Mouse (Mus musculus) common myeloid progenitor, adult 5-6 weeks (primary cell): ENCODE data around the gene Flot1. TPM values are rescaled to one million over a fixed set of nuclear protein-coding genes. Genes with fewer than 3 reads are reported as not detected.

Source experiments
- ATAC-seq: replicated peaks from 2 replicates; pipeline ENCODE4 v1.8.0; 2016; ENCODE audit warnings: low read depth, mild to moderate bottlenecking, moderate TSS enrichment, inconsistent platforms; ENCODE audit not compliant: poor library complexity, severe bottlenecking
- total RNA-seq: library from RNA; stranded (forward); fragments of 200-1000, 187-1606 nt; gene quantifications from 2 replicates; pipeline ENCODE4 v1.2.3, GENCODE M21; 2017

Flot1 gene
- total RNA-seq, 1 experiment from 2014 or later: 62.8 TPM

DNA sequence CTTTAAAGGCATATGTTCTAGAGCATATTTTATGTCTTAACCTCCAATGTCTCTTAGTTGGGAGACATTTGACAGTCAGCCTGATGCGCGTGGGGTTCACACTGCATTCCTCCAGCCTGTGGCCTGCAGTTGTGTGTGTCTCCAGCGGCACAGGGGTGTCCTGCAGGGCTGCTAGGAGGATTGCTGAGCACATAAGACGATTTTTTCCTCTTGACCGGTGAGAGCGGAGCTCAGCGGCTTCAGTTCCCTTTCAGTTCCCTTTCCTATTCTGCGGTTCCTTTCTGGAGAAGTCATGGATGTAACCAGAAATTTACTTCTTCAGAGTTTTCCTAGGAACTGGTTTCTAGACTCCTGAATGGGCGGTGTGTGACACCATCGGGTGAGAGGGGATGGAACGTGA, 13.6 kb upstream of the Flot1 start:
- ATAC-seq: no peak

DNA sequence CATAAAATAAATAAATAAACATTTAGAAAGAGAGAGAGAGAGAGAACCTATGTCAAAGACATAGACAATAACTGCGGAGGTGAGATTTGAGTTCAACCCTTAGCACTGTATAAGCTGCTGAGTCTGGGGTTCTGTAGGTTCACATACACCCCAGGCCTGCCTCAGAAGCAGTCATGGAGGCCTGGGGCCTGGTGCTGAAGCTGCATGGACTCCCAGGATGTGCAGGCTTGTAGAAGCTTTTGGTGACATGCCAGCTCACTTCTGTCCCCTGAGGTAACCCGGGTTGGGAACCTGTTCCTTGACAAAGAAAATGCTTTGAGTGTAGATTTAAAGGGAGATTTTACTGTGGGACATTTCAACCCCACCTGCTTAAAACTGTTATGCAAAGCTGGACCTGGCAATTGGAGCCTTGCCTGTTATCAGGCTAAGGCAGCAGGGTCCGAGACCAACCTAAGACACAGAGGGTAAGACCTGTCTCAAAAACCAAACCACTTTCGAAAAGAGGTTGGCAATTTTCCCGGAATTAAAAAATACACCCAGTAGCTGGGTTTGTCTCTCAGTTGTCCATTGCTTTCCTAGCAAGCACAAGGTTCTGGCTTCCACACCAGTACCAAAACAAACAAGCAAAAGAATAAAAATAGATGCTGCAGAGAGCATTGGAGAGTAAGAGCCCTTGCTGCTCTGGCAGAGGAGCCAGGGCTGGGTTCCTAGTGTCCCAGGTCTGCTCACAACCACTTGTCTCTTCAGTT, 12.0 kb upstream of the Flot1 start:
- ATAC-seq: no peak

DNA sequence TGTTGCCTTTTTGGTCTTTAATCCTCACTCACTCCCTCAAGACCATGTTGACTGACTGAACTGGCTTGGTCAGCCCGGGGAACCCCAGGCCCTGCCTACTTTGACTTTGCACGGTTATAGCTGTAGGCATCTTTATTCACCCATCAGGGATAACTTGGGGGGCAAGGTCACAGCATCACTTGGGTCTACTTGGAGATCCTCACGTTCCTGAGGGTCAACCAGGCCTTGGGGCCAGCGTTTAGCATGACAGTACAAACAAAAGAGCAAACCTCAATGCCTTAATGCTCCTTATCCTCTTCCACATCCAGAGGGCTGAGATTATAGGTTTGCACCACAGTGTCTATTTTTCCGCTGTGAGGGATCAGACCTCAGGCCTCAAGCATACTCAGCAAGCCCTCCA, 10.7 kb upstream of the Flot1 start:
- no peak for ATAC-seq

DNA sequence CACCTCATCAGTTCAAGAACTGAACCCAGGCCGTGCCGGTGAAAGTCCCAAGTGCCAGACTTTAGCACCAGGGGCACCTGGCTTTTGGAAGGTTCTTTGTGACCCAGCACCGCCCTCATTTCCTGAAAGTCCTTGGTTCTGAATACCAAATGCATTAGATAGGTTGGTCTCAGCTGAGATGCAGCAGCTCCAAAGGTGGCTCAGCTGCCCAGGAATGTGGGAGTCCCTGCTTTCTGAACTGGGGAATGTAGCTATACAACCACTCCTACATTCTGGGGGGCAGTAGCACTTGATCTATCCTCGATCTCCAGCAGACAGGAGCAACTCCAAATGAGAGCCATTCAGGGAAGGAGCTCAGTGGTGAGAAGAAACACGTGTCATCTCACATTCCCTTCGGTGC, 10.3 kb upstream of the Flot1 start:
- no peak for ATAC-seq

DNA sequence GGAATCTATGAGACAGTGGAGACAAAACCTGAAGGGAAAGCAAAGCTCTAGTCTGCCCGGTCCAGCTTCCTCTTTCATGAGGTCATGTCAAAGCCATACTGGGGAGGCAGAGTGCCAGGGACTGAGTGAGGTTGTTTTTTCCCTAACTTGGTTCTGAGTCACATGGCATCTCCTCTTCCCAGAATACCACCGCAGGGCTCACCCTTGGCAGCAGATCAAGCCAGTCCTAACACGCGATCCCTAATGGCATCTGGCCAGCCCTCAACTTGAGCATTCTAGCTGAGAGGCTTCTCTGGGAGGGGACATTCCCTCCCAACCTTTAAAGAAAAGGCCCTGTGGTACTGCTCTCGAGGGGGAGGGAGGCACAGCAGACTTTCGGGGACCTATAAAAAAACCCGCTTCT, 9.8 kb upstream of the Flot1 start:
- ATAC-seq: peak; percentile 76

DNA sequence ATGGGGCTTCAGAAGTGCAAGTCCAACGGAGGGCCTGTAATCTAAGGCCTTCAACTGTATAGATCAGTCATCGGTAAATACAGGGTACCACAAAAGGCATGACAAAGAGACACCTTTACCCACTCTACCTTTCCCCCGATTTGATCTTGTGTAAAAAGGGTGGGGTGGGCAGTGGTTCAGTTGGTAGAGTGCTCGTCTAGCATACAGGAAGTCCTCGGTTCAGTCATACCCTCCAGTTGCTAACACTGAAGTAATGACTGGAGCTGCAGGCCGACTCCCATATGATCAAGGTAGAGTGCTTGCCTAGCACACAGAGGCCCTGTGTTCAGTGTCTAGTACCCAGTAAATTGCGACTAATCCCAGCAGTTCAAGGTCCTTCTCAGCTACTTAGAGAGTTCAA, 9.4 kb upstream of the Flot1 start:
- ATAC-seq: peak; percentile 30

DNA sequence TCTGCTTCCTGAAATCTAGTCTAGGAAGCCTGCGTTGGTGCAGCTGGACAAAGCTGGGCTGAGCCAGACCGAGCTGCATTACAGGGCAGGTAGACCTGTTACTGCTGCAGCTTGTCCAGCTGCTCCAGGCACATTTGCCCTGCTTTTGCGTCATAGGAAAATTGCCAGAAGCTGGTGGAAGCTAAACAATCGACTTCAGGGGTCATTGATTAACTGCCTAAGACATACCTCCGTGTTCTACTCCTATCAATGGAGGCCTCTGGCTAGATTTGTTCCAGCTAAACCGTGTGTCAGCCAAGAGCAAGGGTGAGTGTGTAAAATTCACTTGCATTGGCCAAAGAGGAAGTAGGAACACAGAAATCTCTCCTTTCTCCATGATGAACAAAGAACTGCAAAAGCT, 8.4 kb upstream of the Flot1 start:
- ATAC-seq: no peak

DNA sequence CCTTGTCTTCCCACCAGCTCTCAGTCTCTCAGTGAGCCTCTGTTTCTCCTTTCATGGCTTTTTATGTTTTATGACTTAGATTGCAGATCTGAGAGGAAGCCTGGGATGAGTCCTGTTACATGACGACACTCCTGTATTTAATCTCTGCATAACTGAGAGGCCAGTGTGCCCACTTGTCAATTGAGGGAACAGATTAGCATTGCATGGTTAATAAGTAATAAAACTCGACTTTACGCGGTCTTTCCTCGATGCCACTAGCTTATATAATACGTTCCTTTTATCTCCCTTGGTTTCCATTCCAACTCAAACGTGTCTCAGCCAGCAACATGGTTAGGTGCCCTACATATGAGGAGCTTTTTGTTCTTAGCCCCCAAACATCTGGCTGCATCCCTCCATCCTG, 7.2 kb upstream of the Flot1 start:
- no peak for ATAC-seq

DNA sequence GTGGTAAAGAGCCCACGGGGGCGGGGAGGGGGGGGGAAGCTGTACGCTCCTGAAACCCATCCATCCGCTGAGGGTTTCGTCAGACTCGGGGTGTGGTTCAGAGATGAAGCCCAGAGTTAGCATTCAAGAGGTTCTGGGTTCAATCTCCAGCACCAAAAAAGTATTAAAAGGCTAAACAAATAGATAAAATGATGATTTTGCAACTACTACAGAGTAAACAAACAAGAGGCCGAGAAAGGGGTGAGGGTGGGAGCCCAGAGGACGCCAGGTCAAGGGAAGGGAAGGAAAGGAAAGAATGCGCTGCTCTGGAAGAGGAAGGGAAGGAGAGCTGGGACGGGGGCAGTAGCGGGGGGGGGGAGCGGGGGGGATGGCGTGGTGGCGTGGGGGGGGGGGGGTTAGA, 6.3 kb upstream of the Flot1 start:
- ATAC-seq: no peak

DNA sequence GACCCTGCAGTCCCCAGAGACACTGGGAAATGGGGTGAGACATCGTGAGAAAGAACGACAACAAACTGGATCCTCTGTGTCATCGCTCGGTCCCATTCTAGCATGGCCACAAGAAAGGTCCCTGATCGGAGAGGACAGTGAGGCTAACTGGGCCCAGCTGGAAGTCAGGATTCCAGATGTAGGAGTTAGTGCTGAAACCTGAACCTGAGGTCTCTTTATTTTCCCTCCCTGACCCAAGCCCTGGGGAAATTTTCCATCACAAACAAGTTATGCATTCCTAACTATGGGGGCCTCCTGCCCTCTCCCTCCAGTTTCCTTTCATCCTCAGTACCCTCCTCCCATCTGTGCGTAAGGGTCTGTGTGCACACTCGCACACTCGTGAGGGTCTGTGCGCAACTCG, 5.8 kb upstream of the Flot1 start:
- no peak for ATAC-seq

DNA sequence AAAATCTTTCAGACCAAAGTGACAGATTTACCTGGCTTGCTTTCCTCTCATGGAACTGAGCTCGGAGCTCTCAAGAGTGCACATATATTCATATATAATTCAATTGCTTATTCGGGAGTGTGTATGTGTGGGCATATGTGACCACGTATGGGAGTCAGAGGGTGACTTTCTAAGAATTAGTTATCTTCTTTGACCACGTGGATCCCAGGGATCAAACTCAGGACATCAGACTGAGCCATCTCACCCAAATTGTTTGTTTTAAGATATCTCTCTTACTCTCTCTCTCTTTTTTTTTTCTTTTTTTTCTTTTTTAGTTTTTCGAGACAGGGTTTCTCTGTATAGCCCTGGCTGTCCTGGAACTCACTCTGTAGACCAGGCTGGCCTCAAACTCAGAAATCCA, 2.9 kb upstream of the Flot1 start:
- no peak for ATAC-seq

DNA sequence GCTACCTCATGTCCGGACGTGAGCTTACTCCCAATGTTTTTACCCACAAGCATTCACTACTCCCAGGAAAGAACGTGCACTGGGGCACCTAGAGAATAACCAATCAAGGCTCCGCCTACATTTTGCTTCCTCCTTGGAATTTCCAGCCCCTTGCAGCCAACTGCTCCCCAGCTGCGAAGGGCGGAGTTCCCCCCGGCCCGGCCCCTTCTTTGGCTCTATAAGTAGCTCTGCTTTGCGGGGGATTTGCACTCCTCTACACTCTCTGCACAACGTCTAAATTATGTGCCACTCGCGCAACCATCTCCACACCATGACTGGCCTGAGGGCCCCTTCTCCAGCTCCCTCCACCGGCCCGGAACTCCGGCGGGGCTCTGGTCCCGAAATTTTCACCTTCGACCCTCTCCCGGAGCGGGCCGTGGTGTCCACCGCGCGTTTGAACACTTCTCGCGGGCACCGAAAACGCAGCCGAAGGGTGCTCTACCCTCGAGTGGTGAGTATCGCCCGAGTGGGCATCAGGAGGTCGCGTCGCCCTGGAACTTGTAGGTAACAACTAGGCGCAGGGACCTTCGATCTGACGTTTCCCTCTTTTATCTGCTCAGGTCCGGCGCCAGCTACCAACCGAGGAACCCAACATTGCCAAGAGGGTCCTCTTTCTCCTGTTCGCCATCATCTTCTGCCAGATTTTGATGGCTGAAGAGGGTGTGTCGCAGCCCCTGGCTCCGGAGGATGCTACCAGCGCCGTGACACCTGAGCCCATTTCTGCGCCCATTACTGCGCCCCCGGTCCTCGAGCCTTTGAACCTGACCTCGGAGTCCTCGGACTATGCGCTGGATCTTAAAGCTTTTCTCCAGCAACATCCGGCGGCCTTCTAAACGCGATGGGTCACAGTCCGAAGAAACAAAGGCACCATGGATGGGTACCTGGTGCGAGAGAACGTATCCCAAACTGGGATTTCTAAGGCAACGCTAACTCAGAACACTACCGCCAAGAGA, 1.3 kb upstream of the Flot1 start, which contains the start of gene Ier3:
Gene Ier3, plus strand, starts transcription at position 246 of the 992 bp plus-strand sequence.
- ATAC-seq: peak; percentile 51

DNA sequence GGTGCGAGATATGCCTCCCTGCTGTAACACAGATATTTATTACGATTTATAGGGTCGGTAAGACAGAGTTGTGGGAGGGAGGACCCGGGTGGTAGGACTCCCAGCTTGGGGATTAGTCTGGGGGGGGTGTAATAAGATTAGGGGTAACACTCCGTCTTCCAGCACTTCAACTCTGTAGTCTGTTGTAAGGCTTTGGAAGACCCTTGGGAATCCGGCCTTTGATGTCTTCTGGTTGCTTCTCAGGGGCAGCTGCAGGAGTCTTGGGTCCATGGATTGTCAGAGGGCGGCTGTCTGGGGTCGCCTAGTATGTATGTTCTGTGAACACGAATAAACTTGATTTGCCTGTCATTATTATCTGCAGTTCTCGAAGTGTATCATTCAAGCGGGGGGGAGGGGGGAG, 466 bp upstream of the Flot1 start:
- no peak for ATAC-seq

DNA sequence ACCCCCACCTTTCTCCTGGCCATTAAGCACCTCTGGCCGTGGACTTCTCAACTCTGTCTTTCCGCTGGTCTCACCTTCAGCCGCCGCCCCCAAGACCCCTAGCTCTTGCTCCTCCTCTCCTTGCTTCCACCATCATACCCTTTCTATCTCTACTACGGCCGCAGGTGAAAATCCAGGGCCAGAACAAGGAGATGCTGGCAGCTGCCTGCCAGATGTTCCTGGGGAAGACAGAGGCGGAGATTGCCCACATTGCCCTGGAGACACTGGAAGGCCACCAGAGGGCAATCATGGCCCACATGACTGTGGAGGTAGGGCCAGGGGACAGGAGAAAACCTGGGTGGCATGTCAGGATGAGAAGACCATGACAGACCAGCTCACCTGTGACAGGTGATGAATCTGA, 1.4 kb downstream of the Flot1 start:
- no peak for ATAC-seq

DNA sequence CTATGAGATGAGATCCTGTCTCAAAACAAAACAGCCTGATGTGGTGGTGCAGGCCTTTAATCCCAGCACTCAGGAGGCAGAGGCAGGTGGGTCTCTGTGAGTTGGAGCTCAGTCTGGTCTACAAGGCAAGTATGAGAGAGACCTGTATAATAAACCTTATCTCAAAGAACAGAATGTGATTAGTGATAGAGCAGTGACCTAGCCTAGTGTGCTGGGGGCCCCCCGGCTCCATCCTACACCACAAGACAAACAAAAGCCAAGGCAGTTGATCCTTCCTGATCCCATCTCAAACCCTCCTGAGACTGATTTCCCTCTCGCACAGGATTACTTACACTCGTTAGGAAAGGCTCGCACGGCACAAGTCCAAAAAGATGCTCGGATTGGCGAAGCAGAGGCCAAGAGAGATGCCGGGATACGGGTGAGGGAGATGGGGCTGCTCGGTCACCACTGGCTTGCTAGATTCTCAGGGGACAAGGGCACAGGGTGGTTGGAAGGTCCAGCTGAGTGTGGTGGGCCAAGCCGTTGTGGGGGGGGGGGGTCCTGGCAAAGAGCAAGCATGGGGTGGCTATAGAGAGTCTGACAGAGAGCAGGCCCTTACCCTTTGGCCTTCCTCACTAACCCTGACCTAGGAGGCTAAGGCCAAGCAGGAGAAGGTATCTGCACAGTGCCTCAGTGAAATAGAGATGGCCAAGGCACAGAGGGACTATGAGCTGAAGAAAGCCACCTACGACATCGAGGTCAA, 2.2 kb downstream of the Flot1 start:
- ATAC-seq: no peak

DNA sequence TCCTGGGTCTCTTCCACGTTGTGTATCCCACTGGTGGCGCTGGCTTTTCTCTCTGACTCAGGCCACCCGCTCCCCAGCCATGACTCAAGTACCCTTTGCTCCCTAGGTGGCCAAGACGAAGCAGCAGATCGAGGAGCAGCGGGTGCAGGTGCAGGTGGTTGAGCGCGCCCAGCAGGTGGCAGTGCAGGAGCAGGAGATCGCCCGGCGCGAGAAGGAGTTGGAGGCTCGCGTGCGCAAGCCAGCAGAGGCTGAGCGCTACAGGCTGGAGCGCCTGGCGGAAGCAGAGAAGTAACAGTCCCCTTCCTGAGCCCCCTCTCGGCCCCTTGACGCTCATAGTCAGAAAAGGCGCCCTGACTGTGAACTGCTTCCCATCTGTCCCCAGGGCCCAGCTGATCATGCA, 6.7 kb downstream of the Flot1 start:
- peak; percentile 97 for ATAC-seq

DNA sequence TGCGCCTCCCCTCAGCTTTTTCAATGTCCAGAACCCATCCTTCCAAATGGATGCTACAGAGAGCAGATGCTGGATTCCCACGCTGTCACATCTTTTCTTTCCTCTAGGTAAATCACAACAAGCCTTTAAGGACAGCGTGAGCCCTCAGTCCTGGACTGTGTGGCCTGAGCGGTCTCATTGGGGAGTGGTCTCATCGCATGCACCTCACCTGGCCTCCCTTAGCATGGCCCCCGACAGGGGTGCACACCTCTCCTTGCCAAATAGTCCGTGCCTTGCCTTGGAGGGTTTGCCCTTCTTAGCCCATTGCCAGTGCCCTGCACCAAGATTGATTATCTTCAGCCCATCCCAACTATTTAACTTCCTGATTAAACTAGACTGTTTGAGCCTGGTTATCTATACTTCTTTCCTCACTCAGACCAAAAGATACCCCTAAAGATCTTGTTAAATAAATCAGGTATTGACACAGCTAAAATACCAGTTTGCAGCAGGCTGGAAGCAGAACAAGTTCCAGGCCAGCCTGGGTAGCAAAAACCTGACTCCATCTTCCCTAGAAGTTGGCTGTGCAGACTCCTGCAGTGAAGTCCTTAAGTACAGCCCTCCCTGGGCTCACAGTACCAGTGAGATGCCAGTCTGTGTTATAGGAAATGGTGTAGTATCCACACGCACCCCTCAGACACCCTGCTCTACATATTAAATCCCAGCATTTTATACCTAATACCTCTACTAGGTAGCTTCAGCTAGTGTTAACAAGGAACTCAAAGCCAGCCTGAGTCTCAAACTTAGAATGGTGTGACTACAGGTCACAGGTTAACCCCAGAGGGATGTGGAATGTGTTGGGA, 9.6 kb downstream of the Flot1 start:
- no peak for ATAC-seq

DNA sequence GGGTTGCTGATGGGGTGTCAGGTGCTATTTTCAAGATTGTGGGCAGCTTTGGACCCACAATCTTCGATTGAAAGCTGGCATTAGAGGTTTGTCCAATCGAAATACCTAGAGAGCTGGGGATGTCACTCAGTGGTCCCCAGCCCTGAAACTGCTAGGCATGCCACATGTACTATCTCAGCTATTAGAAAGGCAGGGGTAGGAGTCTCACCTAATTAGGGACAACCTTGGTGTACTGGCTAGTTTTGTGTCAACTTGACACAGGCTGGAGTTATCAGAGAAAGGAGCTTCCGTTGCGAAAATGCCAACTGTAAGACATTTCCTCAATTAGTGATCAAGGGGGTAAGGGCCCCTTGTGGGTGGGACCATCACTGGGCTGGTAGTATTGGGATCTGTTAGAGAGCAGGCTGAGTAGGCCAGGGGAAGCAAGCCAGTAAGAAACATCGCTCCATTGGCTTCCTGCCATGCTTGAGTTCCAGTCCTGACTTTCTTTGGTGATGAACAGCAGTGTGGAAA, 10.3 kb downstream of the Flot1 start:
- no peak for ATAC-seq

DNA sequence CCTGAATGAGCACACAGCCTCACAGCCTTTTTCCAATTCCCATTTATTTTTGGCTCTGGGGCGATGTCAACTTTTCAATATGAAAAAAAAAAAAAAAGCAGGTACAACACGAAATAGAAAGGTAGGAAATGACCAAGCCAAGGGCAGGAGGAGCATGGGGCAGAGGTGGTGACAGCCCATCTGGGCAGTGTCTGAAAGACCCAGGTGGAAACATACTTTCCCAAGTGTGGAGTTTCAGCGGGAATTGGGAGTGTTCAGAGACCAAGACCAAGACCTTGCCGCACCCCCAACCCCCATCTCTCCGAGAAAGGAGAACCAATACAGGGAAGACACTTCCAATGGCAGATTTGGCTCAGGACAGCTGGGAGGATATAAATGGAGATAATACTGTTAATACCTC, 10.9 kb downstream of the Flot1 start:
- ATAC-seq: no peak
